Mouse (Mus musculus): ENCODE results near the gene Rubcn. TPM values are rescaled to one million over a fixed set of nuclear protein-coding genes. Genes with fewer than 3 reads are reported as not detected.
"Not testable (repeated sequence)": the region's sequence is repeated elsewhere in the genome, so short reads cannot be mapped to it uniquely, and the experiment has no call there.

Rubcn gene
- total RNA-seq, 2 experiments from 2014 or later: 28.8 to 30.0 TPM

DNA sequence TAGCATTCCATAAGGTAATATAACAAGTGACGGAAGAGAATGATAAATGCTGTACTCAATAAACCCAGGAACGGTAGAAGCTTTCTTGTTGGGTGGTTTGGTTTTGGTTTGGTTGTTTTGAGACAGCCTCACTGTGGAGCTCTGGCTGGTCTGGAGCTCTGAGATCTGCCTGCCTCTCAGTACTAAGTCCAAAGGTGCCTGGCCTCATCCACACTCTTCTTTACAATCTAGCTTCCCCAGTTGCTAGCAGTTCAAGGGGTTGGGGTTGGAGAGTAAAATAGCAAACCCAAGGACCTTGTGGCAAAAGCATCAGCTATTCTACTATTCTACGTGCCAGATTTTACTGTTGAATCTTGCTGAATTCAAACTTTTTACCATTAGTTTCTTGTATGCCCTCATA lies 1.7 kb downstream of the Rubcn start:
- intact Hi-C loops (cut with DNase I; ENCODE audit: low total_unique reads): loop anchor here (5.0 kb wide), 2 partner anchors 49 to 64 kb away; partner anchors contain the start of gene Smbd1
- no peak for DNase-seq

DNA sequence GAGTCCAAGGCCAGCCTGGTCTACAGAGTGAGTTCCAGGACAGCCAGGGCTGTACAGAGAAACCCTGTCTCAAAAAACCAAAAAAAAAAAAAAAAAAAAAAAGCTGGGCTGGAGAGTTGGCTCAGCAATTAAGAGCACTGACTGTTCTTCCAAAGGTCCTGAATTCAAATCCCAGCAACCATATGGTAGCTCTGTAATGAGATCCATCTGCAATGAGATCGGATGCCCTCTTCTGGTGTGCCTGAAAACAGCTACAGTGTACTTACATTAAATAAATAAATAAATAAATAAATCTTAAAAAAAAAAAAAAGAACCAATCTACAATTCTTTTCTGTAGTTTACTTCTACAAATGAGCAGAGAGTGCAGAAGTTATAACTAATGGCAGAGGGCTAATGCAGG lies 2.3 kb downstream of the Rubcn start:
- intact Hi-C loops (cut with DNase I; ENCODE audit: low total_unique reads): loop anchor here (5.0 kb wide), 2 partner anchors 48 to 63 kb away; partner anchors contain the start of gene Smbd1
- not testable (repeated sequence) for DNase-seq

DNA sequence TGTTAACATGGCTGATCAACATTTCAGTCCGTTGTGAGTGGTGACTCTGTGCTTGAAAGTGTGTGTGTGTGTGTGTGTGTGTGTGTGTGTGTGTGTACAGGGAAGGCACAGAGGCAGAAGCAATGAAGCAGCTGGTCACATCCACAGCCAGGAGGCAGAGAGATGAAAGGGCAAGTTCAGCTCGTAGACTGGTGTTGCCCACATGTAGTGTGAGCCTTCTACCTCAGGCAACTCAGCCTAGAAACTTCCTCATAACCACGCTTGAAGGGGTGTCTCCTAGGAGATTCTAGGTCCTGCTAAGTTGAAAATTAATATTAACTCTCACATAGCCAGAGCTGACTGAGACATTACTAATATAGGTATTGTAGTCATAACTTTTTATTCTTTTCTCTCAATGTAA lies 4.2 kb downstream of the Rubcn start:
- intact Hi-C loops (cut with DNase I; ENCODE audit: low total_unique reads): no loop called here
- no peak for DNase-seq

DNA sequence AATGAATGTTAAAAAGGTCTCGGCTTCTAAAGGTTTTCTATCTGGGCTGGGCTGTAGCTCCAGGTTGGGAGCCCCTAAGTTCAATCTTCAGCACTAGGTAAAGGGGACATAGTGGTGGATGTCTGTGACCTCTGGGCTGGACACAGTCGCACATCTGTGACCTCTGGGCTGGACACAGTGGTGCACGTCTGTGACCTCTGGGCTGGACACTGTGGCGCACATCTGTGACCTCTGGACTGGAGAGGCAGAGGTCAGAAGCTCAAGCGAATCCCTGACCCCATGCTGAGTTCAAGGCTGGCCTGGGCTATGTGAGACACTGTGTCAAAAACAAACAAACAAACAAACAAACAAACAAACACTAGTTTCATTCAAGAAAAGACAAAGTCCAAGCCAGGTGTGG lies 7.3 kb downstream of the Rubcn start:
- intact Hi-C loops (cut with DNase I; ENCODE audit: low total_unique reads): no loop called here
- no peak for DNase-seq

DNA sequence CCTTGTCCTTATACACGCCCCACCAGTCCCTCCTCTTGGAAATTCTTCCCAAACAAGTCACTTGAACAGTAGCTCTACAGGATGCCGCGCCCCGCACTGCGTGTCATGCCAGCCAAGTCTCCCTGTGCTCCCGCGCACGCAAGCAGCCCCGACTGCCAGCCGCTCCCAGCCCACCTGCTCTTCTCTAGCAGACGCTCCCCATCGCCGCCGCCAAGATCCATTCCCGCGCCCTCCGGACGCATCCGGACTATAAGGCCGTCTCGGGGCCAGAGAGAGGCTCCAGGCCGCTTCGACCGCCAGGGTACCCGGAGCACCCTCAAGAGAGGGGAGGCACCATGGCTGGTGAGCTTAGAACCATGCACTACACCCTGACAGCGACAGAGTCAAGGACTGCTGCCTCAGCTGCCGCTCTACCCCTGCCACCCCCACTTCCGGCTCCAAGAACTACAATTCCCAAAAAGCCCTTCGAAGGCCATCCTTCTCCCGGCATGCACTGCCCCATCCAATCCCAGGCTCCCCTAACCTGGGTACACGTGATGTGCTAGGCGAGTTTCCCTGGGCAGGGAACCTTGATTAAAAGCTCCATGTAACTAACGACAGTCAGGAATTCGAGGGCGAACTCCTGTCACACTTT lies 9.5 kb downstream of the Rubcn start:
- intact Hi-C loops (cut with DNase I; ENCODE audit: low total_unique reads): no loop called here
- DNase-seq: peak; percentile 88

DNA sequence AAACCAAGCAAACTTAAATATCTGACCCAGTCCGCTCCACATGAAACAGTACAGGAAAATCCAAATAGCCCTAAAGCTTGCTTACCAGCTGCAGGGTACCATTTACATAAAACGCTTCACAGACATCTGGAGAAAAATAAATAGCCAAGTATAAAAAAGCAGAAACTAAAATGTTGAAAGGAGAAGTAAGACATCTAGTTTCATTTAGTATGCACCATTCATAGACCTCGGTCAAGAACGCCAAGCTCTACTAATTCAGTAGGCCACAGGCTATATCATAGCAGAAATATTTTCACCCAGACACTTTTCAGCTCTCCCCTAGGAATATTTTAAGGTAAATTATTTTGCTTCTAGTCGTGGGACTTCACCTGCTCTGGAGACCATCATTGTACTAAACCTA lies 10.9 kb downstream of the Rubcn start:
- intact Hi-C loops (cut with DNase I; ENCODE audit: low total_unique reads): no loop called here
- DNase-seq: no peak

DNA sequence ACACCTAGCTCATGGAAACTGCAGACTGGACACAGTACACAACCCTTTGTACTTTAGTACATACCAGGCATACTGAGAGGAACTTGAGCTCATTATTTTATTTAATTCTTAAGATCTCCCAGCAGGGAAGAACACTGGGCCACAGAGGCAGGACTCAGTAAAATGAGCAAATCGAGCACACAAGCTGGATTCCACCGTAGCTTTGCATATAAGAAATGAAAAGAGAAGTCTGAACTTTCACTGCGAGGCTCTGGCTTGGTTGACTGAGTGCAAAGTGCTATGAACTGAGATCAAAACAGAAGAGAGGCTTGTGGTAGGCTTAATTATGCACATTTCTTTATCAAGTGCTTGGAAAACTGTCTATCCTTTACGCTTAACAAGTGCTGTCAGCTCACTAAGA lies 12.2 kb downstream of the Rubcn start:
- intact Hi-C loops (cut with DNase I; ENCODE audit: low total_unique reads): no loop called here
- DNase-seq: no peak

DNA sequence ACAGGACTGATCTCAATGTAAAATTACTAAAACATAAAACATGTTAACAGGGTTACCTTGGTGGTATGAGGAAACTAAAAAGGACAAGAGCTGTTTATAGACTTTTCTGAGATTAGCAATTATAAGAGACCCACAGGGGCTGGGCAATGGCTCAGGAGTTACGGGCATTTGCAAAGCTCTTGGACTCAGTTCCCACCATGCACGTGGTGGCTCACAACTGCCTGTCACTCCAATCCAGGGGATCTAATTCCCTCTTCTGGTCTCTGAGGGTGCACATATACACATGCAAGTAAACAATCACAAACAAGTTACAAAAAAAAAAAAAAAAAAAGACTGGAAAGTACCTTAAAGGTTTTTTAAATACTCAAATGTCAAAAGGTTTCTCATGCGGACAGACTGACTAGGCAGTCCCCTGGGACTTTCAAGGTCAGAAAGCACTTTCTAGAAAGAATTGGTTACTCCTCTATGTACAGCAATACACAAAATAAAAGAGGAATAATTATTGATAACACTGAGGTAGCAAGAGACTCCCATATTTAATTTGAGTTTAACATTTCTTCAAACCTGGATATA lies 15.7 kb downstream of the Rubcn start:
- intact Hi-C loops (cut with DNase I; ENCODE audit: low total_unique reads): no loop called here
- DNase-seq: no peak

DNA sequence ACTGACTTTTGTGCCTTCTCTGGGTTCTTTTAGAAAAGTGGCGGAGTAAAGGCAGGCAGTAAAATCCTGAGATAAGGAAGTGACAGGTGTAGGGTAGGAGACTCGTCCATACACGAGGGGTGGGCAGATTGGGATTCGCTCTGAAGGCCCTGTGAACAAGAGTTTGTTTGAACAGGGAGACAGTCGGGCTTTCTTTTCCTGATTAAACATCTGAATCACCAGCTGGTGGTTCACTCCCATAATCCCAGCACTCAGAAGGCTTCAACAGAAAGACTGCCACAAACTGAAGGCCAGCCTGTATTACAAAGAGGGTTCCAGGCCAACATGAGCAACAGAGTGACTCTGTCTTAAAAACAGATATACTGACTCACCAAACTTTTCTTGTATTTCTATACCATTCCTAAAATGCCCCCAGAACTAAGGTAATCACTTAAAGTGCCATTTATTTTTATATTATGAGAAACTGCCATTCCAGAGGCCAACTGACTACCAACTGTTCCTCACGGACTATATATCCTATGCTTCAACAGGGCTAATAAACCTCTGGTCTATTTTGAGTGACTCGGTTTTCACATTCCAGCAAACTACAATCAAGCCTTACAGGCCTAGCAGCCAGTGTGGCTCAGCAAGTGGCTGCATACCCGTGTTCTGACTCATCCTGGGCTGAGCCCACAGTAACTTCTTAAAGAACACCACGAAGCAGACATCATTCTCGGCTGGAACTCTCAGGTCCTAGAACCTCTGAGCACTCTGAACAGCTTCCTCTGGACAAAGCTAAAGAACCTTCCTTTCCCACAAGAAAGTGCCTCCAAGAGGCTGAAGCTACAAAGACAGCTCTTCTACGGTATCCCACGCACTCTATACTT lies 18.6 kb downstream of the Rubcn start:
- peak; percentile 49 for DNase-seq
- intact Hi-C loops (cut with DNase I; ENCODE audit: low total_unique reads): no loop called here

DNA sequence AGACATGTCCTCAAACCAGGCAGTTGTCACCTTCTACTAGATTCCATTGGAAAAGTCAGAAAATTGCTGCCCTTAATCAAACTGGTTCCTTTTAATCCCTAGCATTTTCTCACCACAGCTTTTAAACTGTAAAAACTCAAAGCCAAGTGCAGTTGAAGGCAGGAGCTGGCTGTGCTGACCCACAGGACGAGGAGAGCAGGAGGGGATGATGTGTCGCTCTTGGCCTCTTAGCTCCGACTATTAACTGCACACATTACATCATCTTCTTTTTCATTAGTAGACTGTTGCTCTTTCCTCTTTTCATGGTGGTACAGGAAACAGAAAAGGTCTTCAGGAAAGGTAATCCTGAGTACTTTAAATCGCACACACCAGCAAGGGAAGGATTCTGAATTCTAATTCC lies 19.2 kb downstream of the Rubcn start:
- intact Hi-C loops (cut with DNase I; ENCODE audit: low total_unique reads): no loop called here
- peak; percentile 20 for DNase-seq

DNA sequence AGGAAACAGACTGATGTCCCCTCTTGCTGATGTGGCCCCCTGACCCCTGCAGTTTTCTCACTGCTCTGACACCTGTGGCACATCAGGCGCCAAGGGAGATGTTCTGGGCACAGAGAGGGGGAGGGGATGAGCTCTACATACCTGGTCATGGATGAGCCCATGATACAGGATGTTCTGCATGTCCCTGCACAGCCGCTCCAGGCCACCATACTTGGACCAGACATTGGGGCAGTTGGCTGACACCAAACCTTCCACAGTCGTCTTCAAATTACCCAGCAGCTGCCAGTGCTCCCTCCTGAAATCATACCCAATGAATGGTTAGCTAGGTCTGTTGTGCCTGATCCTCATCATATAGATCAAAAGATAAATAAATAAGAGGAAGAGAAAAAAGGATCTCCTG lies 20.8 kb downstream of the Rubcn start:
- DNase-seq: peak; percentile 46
- intact Hi-C loops (cut with DNase I; ENCODE audit: low total_unique reads): no loop called here

DNA sequence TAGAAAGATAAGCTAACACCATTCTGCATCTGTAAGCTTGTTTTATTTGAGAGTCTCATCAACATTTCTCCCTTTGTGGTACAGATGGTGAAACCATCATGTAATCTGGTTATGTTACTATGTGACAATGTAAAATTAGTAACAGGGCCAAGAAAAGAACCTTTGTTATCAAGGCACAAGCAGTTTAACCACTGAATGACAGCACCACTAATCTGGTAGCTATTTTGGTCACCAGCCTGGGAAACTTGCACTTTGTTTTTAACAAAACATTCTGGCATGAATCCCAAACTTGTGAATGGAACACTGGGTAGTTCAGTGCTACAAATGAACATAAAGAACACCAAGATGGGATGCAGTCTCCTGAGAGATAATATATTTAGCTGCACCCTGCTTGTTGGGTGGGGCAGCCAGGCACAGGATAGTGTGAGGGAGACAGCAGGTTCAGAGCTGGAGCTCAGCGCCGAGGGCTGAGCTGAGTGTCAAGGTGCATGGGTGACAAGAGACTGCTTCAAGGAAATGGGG lies 23.5 kb downstream of the Rubcn start:
- no peak for DNase-seq
- intact Hi-C loops (cut with DNase I; ENCODE audit: low total_unique reads): no loop called here

DNA sequence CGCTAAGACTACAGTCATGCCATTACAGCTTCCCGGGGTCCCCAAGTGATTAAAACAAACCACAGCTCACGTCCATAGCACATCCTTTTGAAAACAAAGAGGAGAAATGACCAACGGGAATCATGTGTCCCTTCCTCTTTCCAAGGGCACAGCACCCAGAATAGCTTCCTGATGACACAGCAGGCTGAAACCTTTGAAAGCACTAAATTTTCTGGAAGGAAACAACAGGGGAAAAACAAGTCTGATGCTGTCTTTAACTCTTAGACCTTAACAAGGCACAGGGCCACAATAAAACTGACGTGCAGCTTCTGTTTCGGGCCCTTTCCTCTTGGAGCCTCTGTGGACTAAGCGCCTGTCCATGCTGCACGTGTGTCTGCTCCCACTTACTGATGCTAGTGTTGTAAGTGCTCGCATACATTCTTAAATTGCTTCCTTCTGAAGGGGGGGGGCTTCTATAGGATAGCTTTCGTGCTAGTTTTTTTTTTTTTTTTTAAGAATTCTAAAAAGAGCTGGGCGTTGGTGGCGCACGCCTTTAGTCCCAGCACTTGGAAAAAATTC lies 24.0 kb downstream of the Rubcn start:
- no peak for DNase-seq
- intact Hi-C loops (cut with DNase I; ENCODE audit: low total_unique reads): no loop called here

DNA sequence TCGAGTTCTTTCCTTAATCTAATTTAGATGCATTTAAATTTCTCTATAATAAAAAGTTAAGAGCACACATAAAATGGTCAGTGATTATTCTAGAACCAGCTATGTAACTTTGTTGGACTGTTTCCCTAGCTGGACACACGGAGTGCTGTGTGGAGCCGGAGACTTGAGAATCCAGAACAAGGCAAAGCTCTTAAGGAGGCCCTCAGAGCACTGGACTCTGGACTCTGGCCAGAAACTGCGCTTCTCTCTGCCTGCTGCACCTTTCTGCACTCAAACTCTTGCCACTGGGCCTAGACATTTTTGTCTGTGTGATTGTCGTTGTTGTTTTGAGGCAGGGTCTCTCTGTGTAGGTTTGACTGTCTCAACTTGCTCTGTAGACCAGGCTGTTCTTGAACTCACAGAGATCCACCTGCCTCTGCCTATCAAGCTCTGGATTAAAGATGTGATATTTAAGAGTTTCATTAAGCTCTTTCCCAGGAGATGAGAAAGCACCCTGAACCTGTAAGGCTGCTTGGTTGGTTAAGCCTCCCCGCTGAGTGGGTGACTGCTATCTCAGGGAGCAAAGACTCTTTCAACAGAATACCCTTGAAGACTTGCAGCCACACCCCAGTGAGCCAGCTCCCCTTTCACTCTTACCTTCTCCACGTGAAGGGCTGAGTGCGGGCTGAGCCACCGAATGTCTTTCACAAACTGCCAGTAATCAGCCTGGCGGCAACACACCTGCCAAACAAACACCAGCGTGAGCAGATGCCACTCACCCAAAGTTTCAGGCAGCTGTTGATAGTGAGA lies 28.3 kb downstream of the Rubcn start:
- no peak for DNase-seq
- intact Hi-C loops (cut with DNase I; ENCODE audit: low total_unique reads): no loop called here

DNA sequence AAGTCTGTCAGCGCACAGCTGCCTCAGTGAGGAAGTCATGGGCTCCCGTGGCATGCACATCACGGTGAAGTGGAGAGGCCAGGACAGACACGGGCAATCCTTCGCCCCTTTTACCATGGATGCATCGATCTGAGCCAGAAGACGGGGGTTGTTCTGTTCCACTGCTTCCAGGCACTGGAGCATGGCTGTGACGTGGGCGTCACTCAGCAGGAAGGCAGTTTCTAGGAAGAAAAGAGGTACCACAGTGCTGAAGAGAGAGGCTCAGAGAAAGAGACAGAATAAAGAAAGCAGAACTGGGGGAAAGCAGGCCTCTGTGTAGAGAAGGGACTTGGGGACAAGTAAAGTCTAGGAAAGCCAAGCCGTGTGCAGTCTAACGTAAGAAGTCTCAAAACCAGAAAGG lies 30.5 kb downstream of the Rubcn start:
- intact Hi-C loops (cut with DNase I; ENCODE audit: low total_unique reads): no loop called here
- no peak for DNase-seq

DNA sequence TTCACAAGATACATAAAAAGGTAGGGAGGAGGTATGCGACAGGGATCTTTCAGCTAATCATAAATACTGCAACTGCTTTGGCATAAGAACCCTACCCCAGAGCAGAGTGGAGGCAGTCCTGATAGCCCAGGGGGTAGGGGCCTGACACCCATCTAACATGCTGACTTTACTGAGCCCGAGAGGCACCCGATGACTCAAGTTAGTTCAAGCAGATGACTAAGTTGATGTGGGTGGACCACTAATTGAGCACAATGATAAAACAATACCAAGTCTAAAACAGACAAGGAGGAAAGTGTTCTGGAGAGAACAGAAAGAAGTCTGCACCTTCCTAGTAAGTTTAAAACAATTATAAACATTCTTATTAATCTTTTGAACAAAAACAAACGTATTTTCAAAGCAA lies 46.1 kb downstream of the Rubcn start:
- intact Hi-C loops (cut with DNase I; ENCODE audit: low total_unique reads): no loop called here
- no peak for DNase-seq

DNA sequence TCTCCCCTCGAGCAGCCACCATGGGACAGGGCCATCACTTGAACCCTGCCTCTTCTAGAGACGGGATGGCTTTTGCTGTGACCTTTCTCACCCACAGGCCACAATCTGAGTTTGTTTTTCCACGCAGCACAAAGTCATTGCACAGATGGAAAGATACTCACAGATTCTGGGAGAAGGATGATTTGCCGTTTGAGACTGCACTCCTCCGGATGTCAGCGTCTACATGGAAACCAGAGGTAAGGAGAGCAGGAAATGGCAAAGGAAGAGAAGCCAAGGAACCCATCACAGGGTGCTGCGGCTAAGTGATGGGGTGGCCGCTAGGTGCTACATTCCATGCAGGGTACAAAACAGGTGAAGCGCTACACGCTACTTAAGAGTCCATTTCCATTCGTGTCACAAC lies 48.5 kb downstream of the Rubcn start:
- intact Hi-C loops (cut with DNase I; ENCODE audit: low total_unique reads): loop anchor here (5.0 to 10.0 kb wide), 2 partner anchors 48 to 146 kb away; partner anchors contain the start of genes Fyttd1 and Rubcn
- DNase-seq: no peak

DNA sequence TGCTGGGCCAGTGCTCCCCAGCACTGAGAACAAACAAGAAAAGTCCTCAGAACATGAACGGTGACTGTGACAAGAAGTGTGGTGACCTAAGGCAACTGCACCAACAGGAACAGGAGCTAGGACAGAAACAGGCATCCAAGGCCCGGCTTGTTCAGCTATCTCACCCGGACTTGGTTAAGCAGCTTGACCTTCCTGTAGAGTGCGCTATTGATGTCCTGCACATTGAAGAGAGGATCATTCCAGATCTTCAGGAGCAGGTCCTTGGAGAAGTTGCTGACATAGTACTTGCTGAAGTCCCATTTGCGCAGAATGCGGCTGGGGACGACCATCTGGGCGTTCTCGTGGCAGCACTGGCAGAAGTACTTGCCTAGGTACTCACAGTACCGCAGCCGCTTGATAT lies 51.0 kb downstream of the Rubcn start:
- DNase-seq: no peak
- intact Hi-C loops (cut with DNase I; ENCODE audit: low total_unique reads): loop anchor here (5.0 to 10.0 kb wide), 2 partner anchors 51 to 148 kb away; partner anchors contain the start of genes Fyttd1 and Rubcn

DNA sequence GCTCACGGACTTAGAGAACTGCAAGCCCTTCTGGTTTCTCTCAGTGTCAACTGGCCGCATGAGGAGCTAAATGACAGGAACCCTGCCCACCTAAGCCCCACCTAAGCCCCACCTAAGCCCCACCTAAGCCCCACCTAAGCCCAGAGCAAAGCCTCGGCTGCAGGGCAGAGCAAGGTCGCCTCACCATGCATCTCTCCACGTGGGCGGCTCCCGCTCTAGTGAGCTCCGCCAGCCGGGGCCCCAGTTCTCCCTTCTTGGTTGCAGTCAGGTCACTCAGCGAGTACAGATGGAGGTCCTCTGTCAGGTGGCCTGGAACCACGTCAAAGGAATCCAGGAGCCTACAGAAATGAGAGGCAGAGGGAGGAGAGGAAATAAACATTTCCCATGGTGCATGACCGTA lies 52.2 kb downstream of the Rubcn start:
- intact Hi-C loops (cut with DNase I; ENCODE audit: low total_unique reads): loop anchor here (5.0 to 10.0 kb wide), 2 partner anchors 52 to 149 kb away; partner anchors contain the start of genes Fyttd1 and Rubcn
- no peak for DNase-seq
